Mouse (Mus musculus): ENCODE results near the gene Atg16l1. TPM values are rescaled to one million over a fixed set of nuclear protein-coding genes. Genes with fewer than 3 reads are reported as not detected.

Gene Atg16l1
- total RNA-seq (2015), result 21.4 and 24.8 TPM in 2 replicates
- 30.2 and 40.9 TPM in 2 replicates for total RNA-seq (2017)

DNA sequence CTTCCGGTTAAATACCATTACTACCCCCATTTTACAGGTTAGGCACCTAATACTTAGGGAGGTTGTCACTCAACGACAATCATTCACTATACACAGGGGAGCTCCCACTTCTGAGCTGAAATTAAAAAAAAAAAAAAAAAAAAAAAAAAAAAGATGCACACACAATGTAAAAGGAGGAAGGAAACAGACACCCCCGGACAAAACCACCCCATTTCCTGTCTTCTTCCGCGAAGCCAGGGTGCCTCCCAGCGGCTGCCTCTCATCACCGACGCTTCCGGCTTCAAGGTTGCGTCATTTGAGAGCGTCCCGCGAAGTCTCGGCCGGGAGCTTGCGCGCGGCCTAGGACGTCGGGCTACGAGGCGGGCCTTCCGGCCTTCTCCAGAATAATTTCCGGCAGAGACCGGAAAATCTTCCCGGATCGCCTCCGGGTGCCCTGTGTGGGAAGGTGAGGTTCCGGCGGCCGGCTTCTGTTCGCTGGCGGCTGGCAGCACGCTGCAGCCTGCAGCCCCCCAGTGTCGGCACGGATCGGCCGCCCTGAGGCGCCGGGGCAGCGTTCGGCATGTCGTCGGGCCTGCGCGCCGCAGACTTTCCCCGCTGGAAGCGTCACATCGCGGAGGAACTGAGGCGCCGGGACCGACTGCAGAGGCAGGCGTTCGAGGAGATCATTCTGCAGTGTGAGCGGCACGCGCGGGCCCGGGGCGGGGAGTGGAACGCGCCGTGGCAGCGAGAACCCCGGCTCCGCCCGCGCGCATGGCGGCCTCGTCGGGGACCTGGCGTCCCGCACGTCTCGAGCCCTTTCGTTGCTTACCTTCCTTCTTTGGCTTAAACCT, at the start of gene Atg16l1:
Gene Atg16l1, plus strand, starts transcription at position 230 of the 830 bp plus-strand sequence.
- ATAC-seq (replicated peaks; ENCODE audit: poor library complexity), result peak; percentile 99

DNA sequence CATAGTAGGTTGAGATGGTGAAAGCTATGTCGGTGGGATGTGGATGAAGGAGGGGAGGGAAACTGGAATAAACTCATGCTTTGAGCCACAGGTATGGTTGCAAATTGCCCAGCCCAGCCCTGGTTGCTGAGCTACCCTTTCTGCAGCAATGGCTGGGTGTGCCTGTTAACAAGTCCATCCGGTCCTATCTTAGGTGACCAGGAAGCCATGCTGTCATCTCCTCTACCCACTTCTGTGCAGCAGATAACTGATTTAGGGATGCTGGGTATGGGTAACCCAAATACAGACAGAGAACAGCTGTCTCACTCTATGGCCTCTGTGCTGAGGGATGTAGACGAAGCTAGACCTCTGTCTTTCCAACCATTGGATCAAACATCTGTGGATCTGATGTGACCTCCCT, 49.3 kb upstream of the Atg16l1 start:
- ATAC-seq (replicated peaks; ENCODE audit: poor library complexity), result no peak

GRCm38 (mm10) chr1:87709020-87709419, 46.6 kb upstream of the Atg16l1 start:
- no peak for ATAC-seq (replicated peaks; ENCODE audit: poor library complexity)

- ATAC-seq (replicated peaks; ENCODE audit: poor library complexity), result no peak
Observed at GRCm38 (mm10) chr1:87709661-87710270, 45.9 kb upstream of the Atg16l1 start.

- ATAC-seq (replicated peaks; ENCODE audit: poor library complexity), result peak; percentile 92
Observed at GRCm38 (mm10) chr1:87711938-87712613, 43.6 kb upstream of the Atg16l1 start.

DNA sequence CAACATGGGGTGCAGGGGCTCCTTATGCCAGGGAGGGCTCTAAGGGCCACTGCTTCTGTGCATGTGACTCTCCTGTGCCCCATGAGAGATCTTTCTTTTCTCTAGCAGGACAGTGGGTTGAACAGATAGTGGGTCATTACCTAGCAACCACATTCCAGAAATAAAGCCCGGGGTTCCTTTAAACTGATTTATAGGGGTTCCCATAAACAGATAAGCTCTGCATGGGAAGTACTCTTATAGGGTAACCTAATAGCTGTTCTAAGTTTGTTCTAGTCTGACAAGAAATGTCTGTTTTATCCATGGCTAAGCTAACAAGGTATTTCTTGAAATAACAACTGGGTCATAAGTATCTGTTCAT, 43.1 kb upstream of the Atg16l1 start:
- ATAC-seq (replicated peaks; ENCODE audit: poor library complexity), result no peak

GRCm38 (mm10) chr1:87721382-87721781, 34.3 kb upstream of the Atg16l1 start:
- peak; percentile 59 for ATAC-seq (replicated peaks; ENCODE audit: poor library complexity)

DNA sequence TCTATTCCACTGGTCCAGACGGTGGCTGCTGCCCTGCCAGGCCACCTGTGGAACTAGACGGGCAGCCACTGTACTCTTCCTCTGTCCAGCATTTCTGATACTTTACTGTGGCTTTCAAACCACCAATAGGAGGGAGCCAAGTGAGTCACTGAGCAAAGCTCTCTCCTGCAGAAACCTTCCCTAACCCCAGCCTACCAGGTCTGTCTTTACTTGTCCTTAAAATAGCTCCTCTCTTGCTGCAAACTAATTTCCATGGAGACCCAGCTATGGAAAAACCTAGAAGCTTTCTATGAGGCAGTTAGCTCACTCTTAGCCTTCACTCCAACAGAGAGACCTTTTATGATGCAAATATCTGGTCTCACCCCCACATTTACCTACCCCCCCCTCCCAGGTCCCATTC, 33.6 kb upstream of the Atg16l1 start:
- ATAC-seq (replicated peaks; ENCODE audit: poor library complexity), result no peak

DNA sequence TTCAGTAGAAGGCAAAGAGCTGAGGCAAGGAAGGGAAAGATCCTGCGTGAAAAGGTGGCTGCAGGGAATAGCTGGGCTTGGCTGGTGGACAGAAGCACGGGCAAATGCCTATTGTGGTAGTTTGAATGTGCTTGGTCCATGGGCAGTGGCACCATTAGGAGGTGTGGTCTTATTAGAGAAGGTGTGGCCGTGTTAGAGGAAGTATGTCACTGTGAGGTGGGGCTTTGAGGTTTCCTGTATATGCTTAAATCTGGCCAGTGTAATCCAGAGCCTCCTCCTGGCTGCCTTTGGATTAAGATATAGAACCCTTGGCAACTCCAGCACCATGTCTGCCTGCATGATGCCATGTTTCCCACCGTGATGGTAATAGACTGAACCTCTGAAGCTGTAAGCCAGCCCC, 32.3 kb upstream of the Atg16l1 start:
- peak; percentile 86 for ATAC-seq (replicated peaks; ENCODE audit: poor library complexity)

GRCm38 (mm10) chr1:87729070-87729469, 26.6 kb upstream of the Atg16l1 start:
- no peak for ATAC-seq (replicated peaks; ENCODE audit: poor library complexity)

DNA sequence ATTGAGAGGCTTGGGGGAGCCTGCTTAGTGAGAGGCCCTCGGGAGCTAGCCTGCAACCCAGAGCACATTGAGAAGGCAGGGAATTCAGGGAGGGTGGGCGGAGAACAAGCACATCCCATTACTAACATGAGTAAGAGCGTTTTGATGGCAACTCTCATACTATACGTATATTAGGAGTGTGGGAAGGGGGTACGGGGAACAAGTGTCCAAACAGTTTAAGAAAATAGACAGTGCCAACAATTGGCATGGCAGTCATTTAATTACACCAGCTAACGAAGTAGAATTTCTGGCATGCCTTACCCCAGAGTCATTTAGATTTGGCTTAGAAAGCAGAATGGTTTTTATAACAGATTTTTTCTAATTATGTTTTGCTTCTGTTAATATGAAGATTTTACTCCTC, 25.8 kb upstream of the Atg16l1 start:
- no peak for ATAC-seq (replicated peaks; ENCODE audit: poor library complexity)

GRCm38 (mm10) chr1:87730271-87730670, 25.4 kb upstream of the Atg16l1 start:
- ATAC-seq (replicated peaks; ENCODE audit: poor library complexity), result no peak

DNA sequence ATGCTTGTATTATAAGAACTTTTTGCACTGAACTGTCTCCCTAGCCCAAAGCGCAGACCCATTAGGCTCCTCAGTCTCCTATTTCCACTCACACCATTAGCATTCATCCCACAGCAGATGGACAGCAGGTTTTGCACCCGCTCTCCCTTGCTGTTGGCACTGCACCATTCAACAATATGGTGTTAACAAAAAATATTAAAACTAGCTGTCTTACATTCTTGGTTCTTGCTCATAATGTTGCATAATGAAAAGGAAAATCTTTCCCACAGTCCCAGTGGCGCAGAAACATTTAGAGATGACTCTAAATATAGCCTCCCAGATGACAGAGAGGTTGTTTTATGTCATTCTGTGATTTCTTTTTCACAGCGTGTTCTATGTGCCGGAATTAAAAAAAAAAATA, 22.5 kb upstream of the Atg16l1 start:
- no peak for ATAC-seq (replicated peaks; ENCODE audit: poor library complexity)

GRCm38 (mm10) chr1:87734153-87734552, 21.5 kb upstream of the Atg16l1 start:
- ATAC-seq (replicated peaks; ENCODE audit: poor library complexity), result no peak

DNA sequence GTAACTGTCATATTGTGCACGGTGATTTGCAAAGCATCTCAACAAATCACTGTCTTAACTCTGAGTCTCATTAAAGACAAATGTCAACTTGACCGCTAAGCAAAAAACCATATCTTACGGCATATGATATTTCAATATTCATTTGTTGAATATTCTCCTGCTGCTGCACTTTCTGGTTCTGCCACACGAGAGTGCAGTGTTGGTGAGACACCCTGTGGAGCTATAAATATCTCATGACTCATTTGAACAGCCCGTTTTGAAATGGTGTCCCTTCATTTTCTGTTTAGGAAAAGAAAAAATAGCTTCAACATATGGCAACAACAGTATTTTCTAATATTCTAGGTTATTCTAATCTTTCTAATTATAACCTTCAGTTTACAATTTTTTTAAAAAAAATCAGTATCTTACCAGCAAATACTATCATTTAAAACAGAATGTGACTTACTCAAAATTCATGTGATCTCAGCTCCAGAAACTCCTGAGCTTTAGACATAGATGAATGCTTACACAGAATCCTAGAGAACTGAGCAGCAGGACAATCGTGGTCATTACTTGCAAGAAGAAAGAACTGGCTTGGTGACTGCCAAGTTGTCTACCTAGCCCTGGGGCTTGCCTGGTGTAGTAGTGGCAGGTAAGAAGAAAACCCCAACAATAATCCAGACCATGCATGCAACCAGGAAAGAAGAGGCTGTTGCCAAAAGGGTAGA, 14.9 kb upstream of the Atg16l1 start:
- no peak; the same call in 1 of the 2 replicates for ATAC-seq (replicated peaks; ENCODE audit: poor library complexity)

GRCm38 (mm10) chr1:87749360-87749973, 6.2 kb upstream of the Atg16l1 start:
- peak; percentile 63 for ATAC-seq (replicated peaks; ENCODE audit: poor library complexity)

- peak; percentile 73 for ATAC-seq (replicated peaks; ENCODE audit: poor library complexity)
Observed at GRCm38 (mm10) chr1:87763821-87764220, 8.2 kb downstream of the Atg16l1 start.

GRCm38 (mm10) chr1:87765741-87766140, 10.1 kb downstream of the Atg16l1 start:
- peak; percentile 5; the same call in 1 of the 2 replicates for ATAC-seq (replicated peaks; ENCODE audit: poor library complexity)

GRCm38 (mm10) chr1:87766233-87766632, 10.6 kb downstream of the Atg16l1 start:
- ATAC-seq (replicated peaks; ENCODE audit: poor library complexity), result peak; percentile 67

DNA sequence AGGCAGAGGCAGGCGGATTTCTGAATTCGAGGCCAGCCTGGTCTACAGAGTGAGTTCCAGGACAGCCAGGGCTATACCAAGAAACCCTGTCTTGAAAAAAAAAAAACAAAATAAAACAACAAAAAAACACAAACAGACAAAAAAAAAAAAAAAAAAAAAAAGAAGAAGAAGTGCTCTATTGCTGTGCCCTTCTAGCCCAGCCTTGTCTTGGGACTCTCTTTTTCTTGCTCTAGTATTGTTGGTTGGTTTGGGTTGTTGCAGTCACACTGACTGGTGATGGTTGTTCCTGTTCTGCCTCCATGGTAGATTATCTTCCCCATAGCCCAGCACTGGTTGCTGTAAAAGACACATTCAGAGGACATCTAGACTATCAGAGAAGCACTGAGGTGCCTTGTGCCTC, 13.6 kb downstream of the Atg16l1 start:
- no peak for ATAC-seq (replicated peaks; ENCODE audit: poor library complexity)

- ATAC-seq (replicated peaks; ENCODE audit: poor library complexity), result peak; percentile 85
Observed at GRCm38 (mm10) chr1:87770486-87770885, 14.8 kb downstream of the Atg16l1 start.
